Mouse (Mus musculus): Measurements from ENCODE around the gene Grap2.

Grap2 gene

GRCm38 (mm10) chr15:80680347-80681030 lies 108.1 kb downstream of the Grap2 start:
- no peak for DNase-seq (ENCODE audit: low read depth, low spot score)

DNA sequence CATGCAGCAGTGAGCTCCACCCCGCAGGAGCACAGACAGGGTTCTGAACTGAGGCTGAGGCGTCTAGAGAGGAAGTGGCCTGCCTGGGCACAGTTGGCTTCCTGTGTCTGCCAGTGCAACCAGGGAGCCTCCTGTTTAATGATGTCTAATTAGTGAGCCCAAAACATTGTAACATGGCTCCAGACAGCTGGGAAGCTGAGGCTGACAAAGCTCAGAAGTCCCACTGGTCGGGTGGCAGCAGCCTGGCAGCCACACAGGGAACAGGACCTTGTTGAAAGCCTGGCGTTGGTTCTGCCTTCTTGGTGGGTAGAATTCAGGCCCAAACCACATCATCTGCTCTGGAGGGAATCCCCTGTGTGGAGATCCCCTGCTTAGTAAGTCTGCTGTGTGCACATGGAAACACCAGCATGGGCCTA lies 109.1 kb downstream of the Grap2 start:
- DNase-seq (ENCODE audit: low read depth, low spot score), result peak; percentile 78

DNA sequence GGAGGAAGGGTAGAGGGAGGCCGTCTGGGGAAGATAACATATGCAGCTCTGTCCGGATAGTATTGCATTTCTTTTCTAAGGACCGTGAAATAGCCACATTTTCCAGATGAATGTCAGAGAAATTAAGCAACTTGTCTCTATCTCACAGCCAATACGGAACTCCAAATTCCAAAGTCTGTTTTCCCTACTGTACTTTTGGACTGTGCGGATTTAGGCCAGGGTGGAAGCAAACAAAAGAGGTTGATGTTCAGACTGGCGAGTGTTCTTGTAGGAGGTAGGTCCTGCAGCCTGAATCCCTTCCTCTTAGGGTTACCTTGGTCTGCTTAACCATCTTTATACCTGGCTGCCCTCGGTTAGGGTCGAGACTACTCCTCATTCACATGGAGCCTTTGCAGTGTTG lies 109.9 kb downstream of the Grap2 start:
- no peak for DNase-seq (ENCODE audit: low read depth, low spot score)

DNA sequence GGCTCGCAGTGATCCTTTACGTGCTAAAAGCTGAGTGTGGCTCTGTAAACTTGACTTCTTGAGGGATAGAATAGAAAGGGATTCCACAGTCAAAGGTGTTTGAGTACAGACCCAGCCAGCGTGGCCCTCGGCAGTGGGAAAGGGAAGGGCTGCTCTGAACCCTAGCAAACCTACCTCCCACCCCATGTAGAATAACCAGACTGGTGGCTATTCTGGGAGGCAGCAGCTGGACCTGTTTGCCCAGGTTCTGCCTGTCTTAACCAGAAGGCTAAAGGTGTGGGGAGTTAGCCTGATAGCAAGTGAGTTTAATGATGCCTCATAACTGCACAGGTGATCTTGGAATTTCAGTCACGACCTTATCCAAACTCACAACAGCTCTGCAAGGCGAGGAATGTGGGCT lies 110.8 kb downstream of the Grap2 start:
- DNase-seq (ENCODE audit: low read depth, low spot score), result no peak

DNA sequence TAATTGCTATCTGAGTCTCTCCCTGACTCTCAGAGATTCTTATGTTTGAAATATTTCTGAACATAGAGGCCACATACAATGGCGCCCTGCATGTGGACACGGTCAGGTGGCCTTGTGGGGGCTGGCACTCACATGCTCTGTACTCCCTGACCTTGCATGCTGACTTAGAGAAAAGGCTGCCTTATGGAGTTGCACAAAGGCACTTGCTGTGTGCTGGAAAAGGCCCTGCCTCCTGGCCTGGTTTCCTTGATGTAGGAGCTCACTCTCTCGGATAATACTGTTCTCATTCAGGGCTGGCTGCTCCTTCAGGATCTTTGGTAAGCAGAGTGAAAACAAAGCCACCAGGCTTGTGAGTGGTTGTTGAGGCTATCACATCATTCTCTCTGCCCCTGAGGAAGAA lies 111.6 kb downstream of the Grap2 start:
- DNase-seq (ENCODE audit: low read depth, low spot score), result no peak

GRCm38 (mm10) chr15:80684786-80685602 lies 112.6 kb downstream of the Grap2 start:
- DNase-seq (ENCODE audit: low read depth, low spot score), result no peak

DNA sequence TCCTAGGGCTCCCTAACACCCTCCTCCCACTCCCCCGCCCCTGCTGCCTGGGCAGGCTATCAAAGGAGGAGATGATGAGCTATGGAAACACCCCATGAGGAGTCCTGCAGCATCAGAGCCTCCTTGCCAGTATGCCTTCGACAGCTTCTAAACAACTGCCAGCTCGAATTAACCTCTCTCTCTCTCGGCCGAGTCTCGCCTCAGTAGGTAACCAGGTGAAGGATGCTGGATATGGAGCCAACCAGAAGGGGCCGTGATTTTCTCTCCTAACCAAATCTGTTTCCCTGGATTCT lies 113.2 kb downstream of the Grap2 start:
- DNase-seq (ENCODE audit: low read depth, low spot score), result no peak

DNA sequence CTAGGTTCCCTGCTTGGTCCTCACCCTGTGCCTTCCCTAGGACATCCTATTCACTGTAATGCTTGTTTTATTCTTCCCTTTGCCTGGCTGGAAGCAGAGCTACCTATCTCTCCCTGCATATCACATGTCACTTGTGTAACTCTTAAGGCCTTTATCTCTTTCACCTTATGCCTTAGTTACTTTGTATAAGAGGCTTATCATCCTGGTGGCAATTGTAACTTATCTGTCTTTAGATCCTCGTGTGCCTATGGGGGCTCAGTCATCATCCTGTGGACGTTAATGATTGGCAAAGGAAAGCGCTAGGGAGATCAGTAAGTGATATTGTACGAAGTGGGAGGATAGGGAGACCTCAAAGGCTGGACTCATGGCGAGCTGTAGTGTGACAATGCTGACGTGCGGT lies 116.1 kb downstream of the Grap2 start:
- DNase-seq (ENCODE audit: low read depth, low spot score), result no peak

DNA sequence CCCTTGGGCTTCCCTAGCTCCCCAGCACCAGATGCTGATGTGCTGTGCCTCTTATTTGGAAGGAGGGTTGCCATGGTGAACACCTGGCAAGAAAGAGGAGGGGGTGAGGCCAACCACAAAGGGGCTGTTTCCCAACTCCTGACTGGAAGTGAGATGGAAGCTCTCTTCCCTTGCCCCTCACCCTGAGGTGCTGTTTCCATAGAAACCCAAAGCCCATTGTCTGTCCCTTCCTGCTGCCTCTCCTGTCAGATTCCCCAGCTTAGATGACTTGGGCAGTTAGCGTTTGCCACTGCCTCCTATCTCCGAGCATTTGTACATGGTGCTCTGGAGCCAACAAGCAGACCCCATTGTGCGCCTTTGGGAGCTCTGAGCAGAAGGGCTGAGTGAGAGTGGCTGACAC lies 121.1 kb downstream of the Grap2 start:
- no peak for DNase-seq (ENCODE audit: low read depth, low spot score)

GRCm38 (mm10) chr15:80694125-80694910 lies 121.9 kb downstream of the Grap2 start:
- peak; percentile 87 for DNase-seq (ENCODE audit: low read depth, low spot score)

GRCm38 (mm10) chr15:80697564-80697963 lies 125.2 kb downstream of the Grap2 start:
- peak; percentile 81 for DNase-seq (ENCODE audit: low read depth, low spot score)

GRCm38 (mm10) chr15:80701481-80702257 lies 129.3 kb downstream of the Grap2 start:
- DNase-seq (ENCODE audit: low read depth, low spot score), result no peak
